Mouse (Mus musculus): Measurements from ENCODE around the gene Cers3. TPM values are rescaled to one million over a fixed set of nuclear protein-coding genes. Genes with fewer than 3 reads are reported as not detected.

Gene Cers3
- polyA plus RNA-seq, 1 experiment = 0.13 TPM

- H3K79me2 ChIP-seq (ENCODE audit: control insufficient read depth, insufficient read depth) = no peaks in the 10 kb centered on the region
These were observed 53.6 kb downstream of the Cers3 start for GRCm38 (mm10) chr7:66796909-66797308.

GRCm38 (mm10) chr7:66797345-66797744 is 54.0 kb downstream of the Cers3 start:
- H3K79me2 ChIP-seq (ENCODE audit: control insufficient read depth, insufficient read depth) = no peaks in the 10 kb centered on the region
- no peaks in the 10 kb centered on the region for H3K79me3 ChIP-seq (ENCODE audit: low read depth)
- H3K4me3 ChIP-seq (ENCODE audit: insufficient read depth, poor library complexity, severe bottlenecking) = no peak overlapping the region
- TF ChIP-seq MYOD1 (IDR thresholded peaks at IDR 0.05; ENCODE audit: control insufficient read depth, insufficient read length, low read depth) = peak; percentile 48
- no peak for TF ChIP-seq MAX (IDR thresholded peaks at IDR 0.05)
- no peak overlapping the region for H3ac ChIP-seq (ENCODE audit: control insufficient read depth, insufficient read length, low read depth)
- H3K36me3 ChIP-seq (ENCODE audit: control insufficient read depth, insufficient read depth) = no peaks in the 10 kb centered on the region
- no peaks in the 10 kb centered on the region for H3K27me3 ChIP-seq (ENCODE audit: control insufficient read depth, insufficient read depth, insufficient read length)

More at GRCm38 (mm10) chr7:66796909-66797308, 53.6 kb downstream of the Cers3 start:
- H3K36me3 ChIP-seq (ENCODE audit: control insufficient read depth, insufficient read depth) = no peaks in the 10 kb centered on the region
- H3K4me3 ChIP-seq (ENCODE audit: insufficient read depth, poor library complexity, severe bottlenecking) = no peak overlapping the region
- no peak overlapping the region for H3ac ChIP-seq (ENCODE audit: control insufficient read depth, insufficient read length, low read depth)
- H3K79me3 ChIP-seq (ENCODE audit: low read depth) = no peaks in the 10 kb centered on the region
- no peaks in the 10 kb centered on the region for H3K27me3 ChIP-seq (ENCODE audit: control insufficient read depth, insufficient read depth, insufficient read length)
- TF ChIP-seq MYOD1 (IDR thresholded peaks at IDR 0.05; ENCODE audit: control insufficient read depth, insufficient read length, low read depth) = no peak
- no peak for TF ChIP-seq FOSL1 (IDR thresholded peaks at IDR 0.05; ENCODE audit: insufficient read depth, low read length, poor library complexity, severe bottlenecking)
- no peak for TF ChIP-seq MYOG (IDR thresholded peaks at IDR 0.05; ENCODE audit: control insufficient read depth, extremely low read depth, insufficient read length)
- no peak for TF ChIP-seq MAX (IDR thresholded peaks at IDR 0.05)
- TF ChIP-seq USF1 (IDR thresholded peaks at IDR 0.05; ENCODE audit: low read depth) = no peak
- TF ChIP-seq CEBPB (IDR thresholded peaks at IDR 0.05; ENCODE audit: low read depth) = no peak
- no peak for TF ChIP-seq CTCF (IDR thresholded peaks at IDR 0.05; ENCODE audit: control insufficient read depth, insufficient read depth, insufficient read length)

- no peak overlapping the region for H3ac ChIP-seq (ENCODE audit: control insufficient read depth, insufficient read length, low read depth)
- no peaks in the 10 kb centered on the region for H3K79me3 ChIP-seq (ENCODE audit: low read depth)
- no peak overlapping the region for H3K4me3 ChIP-seq (ENCODE audit: insufficient read depth, poor library complexity, severe bottlenecking)
- H3K79me2 ChIP-seq (ENCODE audit: control insufficient read depth, insufficient read depth) = no peaks in the 10 kb centered on the region
- TF ChIP-seq CTCF (IDR thresholded peaks at IDR 0.05; ENCODE audit: control insufficient read depth, insufficient read depth, insufficient read length) (no peak), CEBPB (IDR thresholded peaks at IDR 0.05; ENCODE audit: low read depth) (no peak), MYOG (IDR thresholded peaks at IDR 0.05; ENCODE audit: control insufficient read depth, extremely low read depth, insufficient read length) (no peak), USF1 (IDR thresholded peaks at IDR 0.05; ENCODE audit: low read depth) (no peak), MAX (IDR thresholded peaks at IDR 0.05) (no peak), MYOD1 (IDR thresholded peaks at IDR 0.05; ENCODE audit: control insufficient read depth, insufficient read length, low read depth) (no peak), FOSL1 (IDR thresholded peaks at IDR 0.05; ENCODE audit: insufficient read depth, low read length, poor library complexity, severe bottlenecking) (no peak)
- H3K36me3 ChIP-seq (ENCODE audit: control insufficient read depth, insufficient read depth) = no peaks in the 10 kb centered on the region
- H3K27me3 ChIP-seq (ENCODE audit: control insufficient read depth, insufficient read depth, insufficient read length) = no peaks in the 10 kb centered on the region
These were observed 55.5 kb downstream of the Cers3 start for GRCm38 (mm10) chr7:66798826-66799225.

GRCm38 (mm10) chr7:66800784-66801183 is 57.5 kb downstream of the Cers3 start:
- Histone ChIP-seq H3K27me3 (ENCODE audit: control insufficient read depth, insufficient read depth, insufficient read length) (no peaks in the 10 kb centered on the region), H3K36me3 (ENCODE audit: control insufficient read depth, insufficient read depth) (no peaks in the 10 kb centered on the region), H3K4me3 (ENCODE audit: insufficient read depth, poor library complexity, severe bottlenecking) (no peak overlapping the region), H3K79me3 (ENCODE audit: low read depth) (no peaks in the 10 kb centered on the region), H3K79me2 (ENCODE audit: control insufficient read depth, insufficient read depth) (no peaks in the 10 kb centered on the region), H3ac (ENCODE audit: control insufficient read depth, insufficient read length, low read depth) (no peak overlapping the region)
- no peak for TF ChIP-seq CTCF (IDR thresholded peaks at IDR 0.05; ENCODE audit: control insufficient read depth, insufficient read depth, insufficient read length)
- TF ChIP-seq MYOD1 (IDR thresholded peaks at IDR 0.05; ENCODE audit: control insufficient read depth, insufficient read length, low read depth) = no peak
- no peak for TF ChIP-seq MAX (IDR thresholded peaks at IDR 0.05)
- TF ChIP-seq USF1 (IDR thresholded peaks at IDR 0.05; ENCODE audit: low read depth) = no peak
- no peak for TF ChIP-seq CEBPB (IDR thresholded peaks at IDR 0.05; ENCODE audit: low read depth)
- no peak for TF ChIP-seq MYOG (IDR thresholded peaks at IDR 0.05; ENCODE audit: control insufficient read depth, extremely low read depth, insufficient read length)
- TF ChIP-seq FOSL1 (IDR thresholded peaks at IDR 0.05; ENCODE audit: insufficient read depth, low read length, poor library complexity, severe bottlenecking) = no peak

GRCm38 (mm10) chr7:66801785-66802184 is 58.5 kb downstream of the Cers3 start:
- TF ChIP-seq MYOG (IDR thresholded peaks at IDR 0.05; ENCODE audit: control insufficient read depth, extremely low read depth, insufficient read length) (no peak), USF1 (IDR thresholded peaks at IDR 0.05; ENCODE audit: low read depth) (no peak), CTCF (IDR thresholded peaks at IDR 0.05; ENCODE audit: control insufficient read depth, insufficient read depth, insufficient read length) (no peak), MYOD1 (IDR thresholded peaks at IDR 0.05; ENCODE audit: control insufficient read depth, insufficient read length, low read depth) (peak; percentile 5), CEBPB (IDR thresholded peaks at IDR 0.05; ENCODE audit: low read depth) (no peak), MAX (IDR thresholded peaks at IDR 0.05) (no peak), FOSL1 (IDR thresholded peaks at IDR 0.05; ENCODE audit: insufficient read depth, low read length, poor library complexity, severe bottlenecking) (no peak)

GRCm38 (mm10) chr7:66803798-66804197 is 60.5 kb downstream of the Cers3 start:
- TF ChIP-seq FOSL1 (IDR thresholded peaks at IDR 0.05; ENCODE audit: insufficient read depth, low read length, poor library complexity, severe bottlenecking) = no peak
- TF ChIP-seq CTCF (IDR thresholded peaks at IDR 0.05; ENCODE audit: control insufficient read depth, insufficient read depth, insufficient read length) = no peak
- no peak for TF ChIP-seq MAX (IDR thresholded peaks at IDR 0.05)
- Histone ChIP-seq H3ac (ENCODE audit: control insufficient read depth, insufficient read length, low read depth) (no peak overlapping the region), H3K27me3 (ENCODE audit: control insufficient read depth, insufficient read depth, insufficient read length) (no peaks in the 10 kb centered on the region), H3K79me3 (ENCODE audit: low read depth) (no peaks in the 10 kb centered on the region), H3K36me3 (ENCODE audit: control insufficient read depth, insufficient read depth) (no peaks in the 10 kb centered on the region), H3K79me2 (ENCODE audit: control insufficient read depth, insufficient read depth) (no peaks in the 10 kb centered on the region), H3K4me3 (ENCODE audit: insufficient read depth, poor library complexity, severe bottlenecking) (no peak overlapping the region)

More at GRCm38 (mm10) chr7:66801785-66802184, 58.5 kb downstream of the Cers3 start:
- Histone ChIP-seq H3K4me3 (ENCODE audit: insufficient read depth, poor library complexity, severe bottlenecking) (no peak overlapping the region), H3K79me3 (ENCODE audit: low read depth) (no peaks in the 10 kb centered on the region), H3K27me3 (ENCODE audit: control insufficient read depth, insufficient read depth, insufficient read length) (no peaks in the 10 kb centered on the region), H3K36me3 (ENCODE audit: control insufficient read depth, insufficient read depth) (no peaks in the 10 kb centered on the region), H3K79me2 (ENCODE audit: control insufficient read depth, insufficient read depth) (no peaks in the 10 kb centered on the region), H3ac (ENCODE audit: control insufficient read depth, insufficient read length, low read depth) (no peak overlapping the region)

Measured in C2C12 (cell line).